Mouse (Mus musculus) 416B (cell line): Measurements from ENCODE around the gene Selenok.

Experiments
- DNase-seq: peaks from one replicate; pipeline ENCODE4 v3.0.0; 2011; ENCODE audit warnings: low read depth

Selenok gene

GRCm38 (mm10) chr14:29996000-29996751 is 28.1 kb downstream of the Selenok start:
- DNase-seq, result no peak

- no peak for DNase-seq
Measured at GRCm38 (mm10) chr14:29997345-29997744, 29.2 kb downstream of the Selenok start.

- no peak for DNase-seq
Measured at GRCm38 (mm10) chr14:29998747-29999474, 30.8 kb downstream of the Selenok start.

GRCm38 (mm10) chr14:29999475-29999811 is 31.3 kb downstream of the Selenok start:
- no peak for DNase-seq

GRCm38 (mm10) chr14:30008733-30009575 is 40.8 kb downstream of the Selenok start, which contains the start of the genes Il17rb and Chdh:
TSS of gene Il17rb (minus strand) at chr14:30008896.
TSS of gene Chdh (plus strand) at chr14:30009023.
- no peak for DNase-seq

- DNase-seq, result no peak
Measured at GRCm38 (mm10) chr14:30009864-30010560, 41.9 kb downstream of the Selenok start.

- DNase-seq, result no peak
Measured at GRCm38 (mm10) chr14:30011886-30012560, 43.9 kb downstream of the Selenok start.

GRCm38 (mm10) chr14:30014487-30014886 is 46.4 kb downstream of the Selenok start:
- DNase-seq, result no peak

GRCm38 (mm10) chr14:30015008-30015407 is 46.9 kb downstream of the Selenok start:
- no peak for DNase-seq

- no peak for DNase-seq
Measured at GRCm38 (mm10) chr14:30016666-30017065, 48.6 kb downstream of the Selenok start.

GRCm38 (mm10) chr14:30017794-30018462 is 49.8 kb downstream of the Selenok start:
- DNase-seq, result no peak

GRCm38 (mm10) chr14:30018463-30018801 is 50.3 kb downstream of the Selenok start:
- no peak for DNase-seq

GRCm38 (mm10) chr14:30018846-30019245 is 50.7 kb downstream of the Selenok start:
- DNase-seq, result no peak

GRCm38 (mm10) chr14:30019375-30019774 is 51.3 kb downstream of the Selenok start:
- no peak for DNase-seq

GRCm38 (mm10) chr14:30019792-30020575 is 51.9 kb downstream of the Selenok start:
- DNase-seq, result peak; percentile 35

- peak; percentile 5 for DNase-seq
Measured at GRCm38 (mm10) chr14:30022471-30022870, 54.4 kb downstream of the Selenok start.

GRCm38 (mm10) chr14:30024387-30024786 is 56.3 kb downstream of the Selenok start:
- peak; percentile 67 for DNase-seq
